In the genomic region with DNA sequence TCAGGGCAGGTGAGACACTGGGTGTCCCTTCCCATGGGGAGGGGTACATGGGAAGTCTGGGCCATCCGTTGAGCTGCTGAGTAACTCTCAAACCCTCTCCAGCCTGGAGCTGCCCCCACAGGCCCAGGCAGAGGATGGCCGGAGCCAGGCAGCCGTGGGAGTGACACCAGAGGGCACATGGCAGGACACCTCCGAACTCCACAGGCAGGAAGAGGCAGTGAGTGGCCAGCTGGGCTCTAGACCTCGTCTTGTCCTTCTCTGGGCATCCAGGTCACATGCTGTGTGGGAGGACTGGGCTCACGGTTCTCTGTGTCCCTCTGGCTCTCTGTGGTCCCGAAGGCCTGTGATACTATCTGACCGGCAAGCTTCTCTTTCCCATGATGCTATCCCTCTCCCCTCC, we compare ENCODE assay signal across 20 mouse cellular contexts. TPM values are rescaled to one million over a fixed set of nuclear protein-coding genes. Genes with fewer than 3 reads are reported as not detected.
DNase-seq lines count a peak whose midpoint lies in the region; ATAC-seq and TF ChIP-seq lines count a peak whose summit lies in the region.
"Had no signal": no experiment of that assay in that cellular context is flagged by ENCODE, and none has a peak within 500 bp of the region (broad histone marks: within the 10 kb centered on the region; RNA-seq: fewer than 3 reads in every experiment).

No protein-coding gene starts in this region.

- no peak overlapping the region for H3K27ac ChIP-seq in forebrain, embryonic 10.5 days
- no peak overlapping the region for H3K27ac ChIP-seq in forebrain, embryonic 15.5 days (replicated peaks)
- no peak overlapping the region for H3K27ac ChIP-seq in kidney, postnatal 0 days
- H3K27ac ChIP-seq: embryonic facial prominence, embryonic 13.5 days; embryonic facial prominence, embryonic 15.5 days; forebrain, embryonic 13.5 days had no signal

- peaks cover 71% of the 10 kb centered on the region for H3K36me3 ChIP-seq in forebrain, embryonic 10.5 days (replicated peaks)
- peaks cover 63% of the 10 kb centered on the region for H3K36me3 ChIP-seq in forebrain, embryonic 15.5 days
- H3K36me3 ChIP-seq in kidney, postnatal 0 days (ENCODE audit: insufficient read depth, low read length) = peaks cover 39% of the 10 kb centered on the region

- H3K4me1 ChIP-seq in forebrain, embryonic 10.5 days = peaks cover 24% of the 10 kb centered on the region
- peaks cover 11% of the 10 kb centered on the region for H3K4me1 ChIP-seq in forebrain, embryonic 15.5 days
- H3K4me1 ChIP-seq in kidney, postnatal 0 days (replicated peaks; ENCODE audit: insufficient read depth, low read length) = 0 out of 2 replicates have a peak, but pooled peaks cover 5% of the 10 kb centered on the region

- ATAC-seq in forebrain, embryonic 15.5 days (replicated peaks) = no peak
- peak; percentile 49 for ATAC-seq in kidney, postnatal 0 days (replicated peaks; ENCODE audit: low FRiP score, low read depth)
- ATAC-seq: forebrain, embryonic 13.5 days; forebrain, embryonic 16.5 days had no signal

- H3K9ac ChIP-seq in forebrain, embryonic 15.5 days (replicated peaks) = no peak overlapping the region
- H3K9ac ChIP-seq in kidney, postnatal 0 days (ENCODE audit: low read depth, low read length) = no peak overlapping the region
- H3K9ac ChIP-seq: embryonic facial prominence, embryonic 13.5 days; embryonic facial prominence, embryonic 15.5 days; forebrain, embryonic 13.5 days had no signal

- no peaks in the 10 kb centered on the region for H3K9me3 ChIP-seq in forebrain, embryonic 10.5 days
- no peaks in the 10 kb centered on the region for H3K9me3 ChIP-seq in forebrain, embryonic 15.5 days
- no peaks in the 10 kb centered on the region for H3K9me3 ChIP-seq in kidney, postnatal 0 days (replicated peaks; ENCODE audit: low read length)
- H3K9me3 ChIP-seq: embryonic facial prominence, embryonic 13.5 days; embryonic facial prominence, embryonic 15.5 days; forebrain, embryonic 13.5 days had no signal

- no peaks in the 10 kb centered on the region for H3K27me3 ChIP-seq in forebrain, embryonic 10.5 days (ENCODE audit: poor library complexity, severe bottlenecking)
- H3K27me3 ChIP-seq in forebrain, embryonic 15.5 days = no peaks in the 10 kb centered on the region
- H3K27me3 ChIP-seq in kidney, postnatal 0 days (ENCODE audit: insufficient read depth, low read length) = no peaks in the 10 kb centered on the region
- H3K27me3 ChIP-seq: embryonic facial prominence, embryonic 13.5 days; embryonic facial prominence, embryonic 15.5 days; forebrain, embryonic 13.5 days had no signal

- WGBS in forebrain, embryonic 10.5 days = 87% methylated on average over 8 of the region's 8 CpGs
- 88% methylated on average over 8 of the region's 8 CpGs for WGBS in forebrain, embryonic 15.5 days
- 40% methylated on average over 8 of the region's 8 CpGs for WGBS in kidney, postnatal 0 days

- no peak overlapping the region for H3K4me2 ChIP-seq in forebrain, embryonic 15.5 days (replicated peaks)
- H3K4me2 ChIP-seq in kidney, postnatal 0 days (ENCODE audit: low read length) = no peak overlapping the region
- H3K4me2 ChIP-seq: embryonic facial prominence, embryonic 13.5 days; embryonic facial prominence, embryonic 15.5 days; forebrain, embryonic 13.5 days had no signal

- no peak for DNase-seq in forebrain, embryonic 10.5 days (ENCODE audit: extremely low spot score, low spot score)
- DNase-seq in kidney, postnatal 0 days (ENCODE audit: low spot score) = no peak
- no peak for DNase-seq in kidney, postnatal 4 days
- peak; percentile 83 for DNase-seq in testis, postnatal 14 days (ENCODE audit: low spot score)
- DNase-seq in right cerebral cortex, postnatal 14 days = no peak
- DNase-seq: adrenal gland, adult 2 months; adrenal gland, postnatal 10 days; adrenal gland, postnatal 25 days; cerebellum, adult 11 months; cerebellum, adult 2 months; cerebellum, adult 9-11 months; cerebellum, postnatal 14 days; cerebellum, postnatal 36 days; embryo, embryonic 11 days had no signal

- no peak for TF ChIP-seq CTCF in kidney, postnatal 0 days (IDR thresholded peaks at IDR 0.05; ENCODE audit: low read depth)

- 0 out of 2 replicates have a peak overlapping the region, but pooled peaks have one; percentile 1 for H3K4me3 ChIP-seq in forebrain, embryonic 10.5 days
- H3K4me3 ChIP-seq in forebrain, embryonic 15.5 days = no peak overlapping the region
- no peak overlapping the region for H3K4me3 ChIP-seq in kidney, postnatal 0 days (replicated peaks; ENCODE audit: low read depth, low read length)
- H3K4me3 ChIP-seq: embryonic facial prominence, embryonic 13.5 days; embryonic facial prominence, embryonic 15.5 days; erythroblast, embryonic 14.5 days; forebrain, embryonic 13.5 days had no signal

RNA-seq across cellular contexts. Expression of a gene that starts 7.2 kb away (rescaled TPM):
- polyA plus RNA-seq in forebrain, embryonic 10.5 days (2016; fragmentation: Nextera tagmentation; extraction: Ambion mirVana) = 39.9 and 40.6 TPM in 2 replicates
- 123 and 127 TPM in 2 replicates for polyA plus RNA-seq in forebrain, embryonic 15.5 days (2015; fragmentation: Nextera tagmentation; extraction: Ambion mirVana)
- polyA plus RNA-seq in kidney, postnatal 0 days (2015; fragmentation: Nextera tagmentation; extraction: Ambion mirVana) = 30.6 and 31.9 TPM in 2 replicates

RNA-seq across cellular contexts. Expression of a gene that starts 16.4 kb away (rescaled TPM):
- 265 TPM in 2 replicates for polyA plus RNA-seq in forebrain, embryonic 10.5 days (2016; fragmentation: Nextera tagmentation; extraction: Ambion mirVana)
- 215 and 229 TPM in 2 replicates for polyA plus RNA-seq in forebrain, embryonic 15.5 days (2015; fragmentation: Nextera tagmentation; extraction: Ambion mirVana)
- polyA plus RNA-seq in kidney, postnatal 0 days (2015; fragmentation: Nextera tagmentation; extraction: Ambion mirVana) = 330 and 339 TPM in 2 replicates

RNA-seq across cellular contexts. Expression of a gene that starts 32.8 kb away (rescaled TPM):
- polyA plus RNA-seq in forebrain, embryonic 10.5 days (2016; fragmentation: Nextera tagmentation; extraction: Ambion mirVana) = 411 and 415 TPM in 2 replicates
- 428 and 441 TPM in 2 replicates for polyA plus RNA-seq in forebrain, embryonic 15.5 days (2015; fragmentation: Nextera tagmentation; extraction: Ambion mirVana)
- 660 and 674 TPM in 2 replicates for polyA plus RNA-seq in kidney, postnatal 0 days (2015; fragmentation: Nextera tagmentation; extraction: Ambion mirVana)
